Mouse (Mus musculus): ENCODE data around the gene Ogg1. TPM values are rescaled to one million over a fixed set of nuclear protein-coding genes. Genes with fewer than 3 reads are reported as not detected.

Gene Ogg1
- polyA plus RNA-seq, 1 experiment from 2014 or later, result 4.2 TPM

DNA sequence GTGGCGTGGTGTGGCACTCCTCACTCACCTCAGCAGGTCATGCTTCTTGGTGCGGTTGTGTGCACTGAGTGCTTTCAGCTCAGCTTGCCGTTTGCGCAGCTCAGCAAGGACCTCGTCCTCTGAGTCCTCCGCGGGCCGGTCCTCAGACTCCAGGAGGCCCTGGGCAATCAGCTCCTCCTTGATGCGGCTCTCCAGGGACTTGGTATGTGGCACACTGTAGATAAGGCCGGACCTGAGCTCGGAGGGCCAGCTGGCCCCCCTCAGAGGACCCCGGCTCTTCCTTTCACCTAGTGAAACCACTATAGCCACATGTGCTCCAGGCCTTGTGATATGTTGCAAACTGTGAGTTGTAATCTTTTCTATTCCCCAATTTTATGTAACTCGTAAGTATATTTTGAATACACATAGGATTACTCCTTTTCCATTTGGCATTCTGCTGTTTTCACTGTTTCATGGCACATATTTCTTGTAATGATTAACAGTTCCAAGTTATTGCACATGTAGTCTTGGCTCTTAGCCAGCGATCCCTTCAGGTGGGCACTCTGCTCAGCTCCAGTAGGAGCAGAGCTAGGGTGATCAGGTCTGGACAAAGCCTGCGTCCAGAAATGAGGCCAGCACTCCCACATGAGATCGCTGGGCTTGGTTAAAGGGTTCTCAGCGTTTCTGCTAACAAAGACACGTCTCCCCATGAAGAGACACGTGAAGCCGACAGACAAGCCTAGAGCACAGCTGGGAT, 43.6 kb downstream of the Ogg1 start:
- Histone ChIP-seq H3K36me3 (replicated peaks; ENCODE audit: insufficient read depth, low read length) (peaks cover 55% of the 10 kb centered on the region), H3K9me3 (ENCODE audit: low read length) (no peaks in the 10 kb centered on the region), H3K4me2 (ENCODE audit: low read depth, low read length) (no peak overlapping the region), H3K9ac (replicated peaks) (no peak overlapping the region), H3K27me3 (ENCODE audit: insufficient read depth, low read length) (no peaks in the 10 kb centered on the region), H3K4me1 (ENCODE audit: insufficient read depth) (no peaks in the 10 kb centered on the region), H3K27ac (ENCODE audit: low read depth) (no peak overlapping the region), H3K4me3 (ENCODE audit: low read depth, low read length) (no peak overlapping the region)
- no peak for ATAC-seq
- WGBS (ENCODE audit: insufficient replicate concordance), result 86% methylated on average over 20 of the region's 20 CpGs
- DNase-seq, result no peak
- TF ChIP-seq EP300 (IDR thresholded peaks at IDR 0.05; ENCODE audit: low read depth) (no peak), CTCF (IDR thresholded peaks at IDR 0.05; ENCODE audit: low read depth) (no peak)

DNA sequence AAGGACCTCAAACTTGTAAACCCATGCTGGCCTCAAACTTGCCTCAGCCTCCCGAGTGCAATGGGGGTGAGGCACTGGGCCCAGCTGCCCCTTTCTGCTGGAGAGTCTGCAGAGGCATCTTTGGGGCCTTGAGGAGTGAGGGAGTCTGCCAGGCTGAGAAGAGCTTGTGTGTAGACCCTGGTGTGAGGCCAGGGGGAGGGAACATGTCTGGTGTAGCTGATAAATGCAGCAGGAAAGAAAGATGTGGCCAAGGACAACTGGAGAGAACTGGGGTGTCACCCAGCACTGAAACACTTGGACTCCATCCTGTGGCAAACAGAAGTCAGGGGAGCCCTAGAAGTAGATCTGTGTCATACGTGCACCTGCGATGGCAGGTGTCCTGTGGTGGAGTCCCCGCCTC, 46.7 kb downstream of the Ogg1 start:
- Histone ChIP-seq H3K27me3 (ENCODE audit: insufficient read depth, low read length) (no peaks in the 10 kb centered on the region), H3K9ac (replicated peaks) (0 out of 2 replicates have a peak overlapping the region, but pooled peaks have one; percentile 9), H3K36me3 (replicated peaks; ENCODE audit: insufficient read depth, low read length) (peaks cover 55% of the 10 kb centered on the region), H3K4me3 (ENCODE audit: low read depth, low read length) (no peak overlapping the region), H3K9me3 (ENCODE audit: low read length) (no peaks in the 10 kb centered on the region), H3K4me1 (ENCODE audit: insufficient read depth) (peaks cover 7% of the 10 kb centered on the region; the same call in 1 of the 2 replicates), H3K27ac (ENCODE audit: low read depth) (no peak overlapping the region), H3K4me2 (ENCODE audit: low read depth, low read length) (no peak overlapping the region)
- 66% methylated on average over 4 of the region's 4 CpGs for WGBS (ENCODE audit: insufficient replicate concordance)
- no peak for ATAC-seq
- TF ChIP-seq EP300 (IDR thresholded peaks at IDR 0.05; ENCODE audit: low read depth), result 0 out of 2 replicates have a peak, but pooled peaks have one; percentile 24
- no peak for TF ChIP-seq CTCF (IDR thresholded peaks at IDR 0.05; ENCODE audit: low read depth)
- DNase-seq, result no peak

DNA sequence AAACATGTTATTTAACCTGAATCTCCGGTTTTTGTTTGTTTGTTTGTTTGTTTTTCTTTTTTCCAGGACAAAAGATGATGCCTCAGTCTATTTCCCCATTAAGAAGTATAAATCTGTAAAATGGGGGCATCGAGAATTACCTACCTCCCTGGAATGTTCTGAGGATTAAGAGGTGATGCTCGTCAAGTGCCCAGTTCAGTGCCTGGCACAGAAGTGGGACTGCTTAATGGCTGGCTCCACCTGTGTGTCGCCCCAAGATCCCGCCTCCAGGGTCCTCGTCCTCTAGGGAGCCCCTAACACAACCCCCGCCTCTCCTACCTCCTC, 50.4 kb downstream of the Ogg1 start:
- Histone ChIP-seq H3K4me1 (ENCODE audit: insufficient read depth) (peaks cover 25% of the 10 kb centered on the region), H3K9me3 (ENCODE audit: low read length) (no peaks in the 10 kb centered on the region), H3K36me3 (replicated peaks; ENCODE audit: insufficient read depth, low read length) (peaks cover 47% of the 10 kb centered on the region), H3K4me2 (ENCODE audit: low read depth, low read length) (peak overlapping the region; percentile 91), H3K27me3 (ENCODE audit: insufficient read depth, low read length) (no peaks in the 10 kb centered on the region), H3K27ac (ENCODE audit: low read depth) (peak overlapping the region; percentile 97), H3K4me3 (ENCODE audit: low read depth, low read length) (peak overlapping the region; percentile 92), H3K9ac (replicated peaks) (peak overlapping the region; percentile 89)
- no peak for DNase-seq
- no peak for ATAC-seq
- TF ChIP-seq EP300 (IDR thresholded peaks at IDR 0.05; ENCODE audit: low read depth) (no peak), CTCF (IDR thresholded peaks at IDR 0.05; ENCODE audit: low read depth) (no peak)
- 4% methylated on average over 7 of the region's 7 CpGs for WGBS (ENCODE audit: insufficient replicate concordance)

DNA sequence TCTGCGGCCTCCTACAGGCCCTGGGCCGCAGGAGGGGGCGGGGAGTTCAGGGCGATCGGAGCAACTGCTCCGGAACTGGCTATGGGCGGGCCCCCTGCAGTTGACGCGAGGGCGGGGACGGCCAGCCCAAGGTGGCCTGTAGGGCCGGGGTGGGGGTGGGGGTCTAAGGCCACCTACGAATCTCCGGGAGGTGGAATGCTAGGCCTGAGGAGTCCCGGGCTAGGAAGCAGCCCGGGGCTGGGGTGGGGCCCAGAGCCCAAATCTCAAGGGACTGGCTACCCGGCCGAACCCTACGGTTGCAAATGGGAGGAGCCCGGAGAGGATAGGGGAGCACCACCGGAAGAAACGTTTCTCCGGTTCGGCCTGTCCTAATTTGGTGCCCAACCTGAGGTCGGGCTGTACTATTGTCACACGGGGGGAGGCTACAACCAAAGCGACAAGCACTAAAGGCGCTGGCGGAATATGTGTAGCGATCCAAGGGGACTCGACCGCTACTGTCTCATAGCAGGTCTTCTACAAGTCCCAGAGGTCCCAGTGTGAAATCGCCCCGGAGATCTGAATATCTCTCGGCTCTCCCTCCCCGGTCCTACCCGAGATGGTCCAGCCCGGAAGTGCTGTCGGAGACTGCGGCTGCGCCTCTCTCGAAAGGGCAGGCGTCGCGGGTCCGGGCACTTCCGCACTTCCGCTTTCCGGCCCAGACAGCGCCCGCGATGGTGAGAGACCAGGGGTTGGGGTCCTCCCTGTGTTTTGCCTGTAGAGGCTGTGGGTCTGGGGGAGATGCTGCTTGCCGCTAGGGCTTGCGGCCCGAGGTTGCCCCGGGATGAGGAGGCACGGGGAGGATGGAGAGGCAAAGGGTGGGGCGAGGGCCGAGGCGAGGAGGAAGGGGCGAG, 51.0 kb downstream of the Ogg1 start, which contains the start of the genes Tada3 and Arpc4:
Gene Tada3, minus strand, starts transcription at position 388 of the 890 bp plus-strand sequence.
Gene Arpc4, plus strand, starts transcription at position 620 of the 890 bp plus-strand sequence.
- ATAC-seq (peak; percentile 96), DNase-seq (peak; percentile 94)
- Histone ChIP-seq H3K4me2 (ENCODE audit: low read depth, low read length) (peak within 1 kb of the TSS; percentile 91), H3K4me3 (ENCODE audit: low read depth, low read length) (peak within 1 kb of the TSS; percentile 92), H3K4me1 (ENCODE audit: insufficient read depth) (peaks cover 25% of the 10 kb centered on the region), H3K27ac (ENCODE audit: low read depth) (peak within 1 kb of the TSS; percentile 97), H3K27me3 (ENCODE audit: insufficient read depth, low read length) (no peaks in the 10 kb centered on the region), H3K9ac (replicated peaks) (peak within 1 kb of the TSS; percentile 89), H3K9me3 (ENCODE audit: low read length) (no peaks in the 10 kb centered on the region), H3K36me3 (replicated peaks; ENCODE audit: insufficient read depth, low read length) (peaks cover 46% of the 10 kb centered on the region)
- TF ChIP-seq EP300 (IDR thresholded peaks at IDR 0.05; ENCODE audit: low read depth), result peak; percentile 81
- no peak for TF ChIP-seq CTCF (IDR thresholded peaks at IDR 0.05; ENCODE audit: low read depth)
- WGBS (ENCODE audit: insufficient replicate concordance), result under 1% methylated on average over 61 of the region's 61 CpGs

DNA sequence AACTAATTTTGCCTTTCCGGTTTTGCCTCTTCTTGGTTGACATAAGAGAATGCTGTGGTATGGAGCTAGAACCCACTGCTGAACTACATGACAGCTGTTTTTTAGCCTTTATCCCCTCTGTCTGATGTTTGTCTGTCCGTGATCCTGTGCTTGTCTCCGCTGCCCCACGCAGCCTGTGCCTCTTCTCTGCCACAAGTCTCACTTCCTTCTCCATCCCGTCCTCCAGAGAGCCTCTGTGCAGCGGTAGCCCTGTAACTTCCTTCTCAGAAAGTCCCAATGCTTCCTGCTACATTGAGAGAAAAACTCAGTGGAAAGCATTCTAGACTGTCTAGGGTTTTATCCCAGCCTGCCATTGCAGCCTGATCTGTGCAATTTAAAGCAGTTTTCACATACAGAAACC, 52.5 kb downstream of the Ogg1 start:
- Histone ChIP-seq H3K27me3 (ENCODE audit: insufficient read depth, low read length) (no peaks in the 10 kb centered on the region), H3K9ac (replicated peaks) (peak overlapping the region; percentile 89; the same call in 1 of the 2 replicates), H3K4me3 (ENCODE audit: low read depth, low read length) (peak overlapping the region; percentile 92), H3K4me2 (ENCODE audit: low read depth, low read length) (peak overlapping the region; percentile 91), H3K27ac (ENCODE audit: low read depth) (peak overlapping the region; percentile 97; the same call in 1 of the 2 replicates), H3K4me1 (ENCODE audit: insufficient read depth) (peaks cover 25% of the 10 kb centered on the region), H3K9me3 (ENCODE audit: low read length) (no peaks in the 10 kb centered on the region), H3K36me3 (replicated peaks; ENCODE audit: insufficient read depth, low read length) (peaks cover 52% of the 10 kb centered on the region)
- DNase-seq (no peak), ATAC-seq (no peak)
- 25% methylated on average over 6 of the region's 6 CpGs for WGBS (ENCODE audit: insufficient replicate concordance)
- no peak for TF ChIP-seq EP300 (IDR thresholded peaks at IDR 0.05; ENCODE audit: low read depth)
- no peak for TF ChIP-seq CTCF (IDR thresholded peaks at IDR 0.05; ENCODE audit: low read depth)

DNA sequence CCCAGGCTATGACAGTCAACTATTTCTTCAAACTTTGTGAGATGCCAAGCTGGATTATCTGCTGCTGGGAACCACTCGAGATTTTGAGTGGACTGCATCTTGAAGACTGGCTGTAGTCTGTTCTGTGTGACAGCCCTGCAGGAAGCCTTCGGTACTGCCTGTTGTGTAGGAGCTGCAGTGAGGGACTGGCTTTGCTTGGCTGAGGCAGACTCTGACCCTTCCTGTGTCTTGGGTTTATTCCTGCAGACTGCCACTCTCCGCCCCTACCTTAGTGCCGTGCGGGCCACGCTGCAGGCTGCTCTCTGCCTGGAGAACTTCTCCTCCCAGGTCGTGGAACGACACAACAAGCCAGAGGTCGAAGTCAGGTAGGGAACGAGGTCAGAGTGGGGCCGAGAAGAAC, 53.7 kb downstream of the Ogg1 start:
- H3K27me3 ChIP-seq (ENCODE audit: insufficient read depth, low read length), result no peaks in the 10 kb centered on the region
- peaks cover 25% of the 10 kb centered on the region for H3K4me1 ChIP-seq (ENCODE audit: insufficient read depth)
- peaks cover 54% of the 10 kb centered on the region for H3K36me3 ChIP-seq (replicated peaks; ENCODE audit: insufficient read depth, low read length)
- no peak for ATAC-seq
- H3K27ac ChIP-seq (ENCODE audit: low read depth), result no peak overlapping the region
- no peak for DNase-seq
- 89% methylated on average over 11 of the region's 11 CpGs for WGBS (ENCODE audit: insufficient replicate concordance)
- TF ChIP-seq EP300 (IDR thresholded peaks at IDR 0.05; ENCODE audit: low read depth) (no peak), CTCF (IDR thresholded peaks at IDR 0.05; ENCODE audit: low read depth) (no peak)
- H3K4me2 ChIP-seq (ENCODE audit: low read depth, low read length), result peak overlapping the region; percentile 16; the same call in 1 of the 2 replicates
- H3K4me3 ChIP-seq (ENCODE audit: low read depth, low read length), result peak overlapping the region; percentile 5; the same call in 1 of the 2 replicates
- no peak overlapping the region for H3K9ac ChIP-seq (replicated peaks)
- no peaks in the 10 kb centered on the region for H3K9me3 ChIP-seq (ENCODE audit: low read length)

All from liver, postnatal 0 days (tissue).